Mouse (Mus musculus) megakaryocyte, embryonic 14.5 days (primary cell): ENCODE results near the gene Arid5b.

Experiments
- FLI1 ChIP-seq: IDR thresholded peaks from 2 replicates; pipeline ENCODE4 v1.6.1; 2012; ENCODE audit warnings: low read length, inconsistent platforms, mixed read lengths
- GATA1 ChIP-seq: IDR thresholded peaks from 3 replicates; pipeline ENCODE4 v1.6.1; 2012; ENCODE audit warnings: mixed read lengths, low read length, inconsistent platforms, borderline replicate concordance

GRCm38 (mm10) chr10:68256134-68256533 is 22.4 kb downstream of the Arid5b start:
- no peak for TF ChIP-seq FLI1
- TF ChIP-seq GATA1, result no peak
